Mouse (Mus musculus): ENCODE results near the gene Onecut1. TPM values are rescaled to one million over a fixed set of nuclear protein-coding genes. Genes with fewer than 3 reads are reported as not detected.
A peak's percentile ranks its signal among the peaks of the same experiment; 100 is the strongest.

The Onecut1 gene
- 0.05 TPM in 1 of 2 replicates, not detected in the other for polyA plus RNA-seq (2016; fragmentation: Nextera tagmentation; extraction: Ambion mirVana)

GRCm38 (mm10) chr9:74861561-74861980, at the start of gene Onecut1:
Gene Onecut1 (plus strand): TSS chr9:74861921.
- Histone ChIP-seq H3K9ac (peak within 1 kb of the TSS; percentile 62), H3K4me3 (peak within 1 kb of the TSS; percentile 53), H3K36me3 (no peaks in the 10 kb centered on the region), H3K4me1 (replicated peaks) (peaks cover 31% of the 10 kb centered on the region), H3K27ac (ENCODE audit: poor library complexity, severe bottlenecking) (no peak within 1 kb of the TSS), H3K27me3 (replicated peaks) (peaks cover 98% of the 10 kb centered on the region), H3K4me2 (peak within 1 kb of the TSS; percentile 96), H3K9me3 (replicated peaks) (no peaks in the 10 kb centered on the region)
- ATAC-seq (ENCODE audit: insufficient number of reproducible peaks, low FRiP score): peak; percentile 69; the same call in 1 of the 2 replicates
- 0% methylated on average over 43 of the region's 45 CpGs for WGBS

GRCm38 (mm10) chr9:74819736-74820511, 41.8 kb upstream of the Onecut1 start:
- 48% methylated on average over 19 of the region's 19 CpGs for WGBS
- H3K4me1 ChIP-seq (replicated peaks): 0 out of 2 replicates have a peak, but pooled peaks cover 7% of the 10 kb centered on the region
- H3K36me3 ChIP-seq: no peaks in the 10 kb centered on the region
- H3K27ac ChIP-seq (ENCODE audit: poor library complexity, severe bottlenecking): no peak overlapping the region
- ATAC-seq (ENCODE audit: insufficient number of reproducible peaks, low FRiP score): no peak
- H3K4me3 ChIP-seq: no peak overlapping the region
- H3K9me3 ChIP-seq (replicated peaks): no peaks in the 10 kb centered on the region
- peaks cover 33% of the 10 kb centered on the region for H3K27me3 ChIP-seq (replicated peaks)
- H3K4me2 ChIP-seq: no peak overlapping the region
- H3K9ac ChIP-seq: no peak overlapping the region

DNA sequence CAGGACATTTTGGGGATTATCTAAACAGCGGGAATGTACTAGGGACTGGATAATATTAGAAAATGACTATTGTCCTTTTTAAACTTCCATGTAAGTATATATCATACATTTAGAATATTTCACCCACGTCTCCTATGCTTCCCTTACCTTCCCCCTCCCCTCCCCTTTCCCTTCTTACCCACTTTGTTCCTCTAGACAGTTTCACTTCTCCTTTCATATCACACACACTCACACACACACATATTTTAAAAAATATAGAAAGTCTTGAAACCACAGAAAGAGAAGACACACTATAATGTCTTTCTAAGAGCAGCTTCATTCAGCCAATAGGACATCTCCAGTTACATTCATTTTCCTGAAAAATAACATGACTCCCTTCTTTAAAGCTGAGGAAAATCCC, 36.6 kb upstream of the Onecut1 start:
- Histone ChIP-seq H3K4me2 (no peak overlapping the region), H3K9me3 (replicated peaks) (no peaks in the 10 kb centered on the region), H3K27ac (ENCODE audit: poor library complexity, severe bottlenecking) (no peak overlapping the region), H3K9ac (no peak overlapping the region), H3K4me1 (replicated peaks) (0 out of 2 replicates have a peak, but pooled peaks cover 3% of the 10 kb centered on the region), H3K4me3 (no peak overlapping the region), H3K27me3 (replicated peaks) (peaks cover 36% of the 10 kb centered on the region), H3K36me3 (no peaks in the 10 kb centered on the region)
- 72% methylated on average over 2 of the region's 2 CpGs for WGBS
- ATAC-seq (ENCODE audit: insufficient number of reproducible peaks, low FRiP score): no peak

DNA sequence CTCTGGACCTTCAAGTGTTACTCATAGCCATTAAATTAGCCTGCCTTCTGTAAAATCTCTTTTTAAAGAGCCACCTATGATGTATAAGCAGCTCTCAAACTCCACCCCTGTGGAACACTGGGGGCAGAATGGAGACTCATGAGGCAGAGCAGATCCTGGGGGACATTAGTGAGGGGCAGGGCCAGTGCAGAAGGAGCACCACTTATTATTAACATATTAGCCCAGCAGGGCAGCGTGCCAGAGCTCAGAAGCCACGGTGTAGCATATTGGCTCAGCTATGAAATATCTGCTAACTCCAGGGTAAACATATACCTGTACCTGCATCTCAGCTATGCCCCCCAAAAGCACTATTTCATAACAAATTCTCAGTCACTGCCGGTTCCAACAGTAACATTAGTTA, 32.5 kb upstream of the Onecut1 start:
- Histone ChIP-seq H3K4me1 (replicated peaks) (no peaks in the 10 kb centered on the region), H3K4me3 (no peak overlapping the region), H3K27ac (ENCODE audit: poor library complexity, severe bottlenecking) (no peak overlapping the region), H3K9ac (no peak overlapping the region), H3K9me3 (replicated peaks) (no peaks in the 10 kb centered on the region), H3K36me3 (no peaks in the 10 kb centered on the region), H3K27me3 (replicated peaks) (peaks cover 22% of the 10 kb centered on the region), H3K4me2 (no peak overlapping the region)
- WGBS: 63% methylated on average over 3 of the region's 3 CpGs
- ATAC-seq (ENCODE audit: insufficient number of reproducible peaks, low FRiP score): no peak

DNA sequence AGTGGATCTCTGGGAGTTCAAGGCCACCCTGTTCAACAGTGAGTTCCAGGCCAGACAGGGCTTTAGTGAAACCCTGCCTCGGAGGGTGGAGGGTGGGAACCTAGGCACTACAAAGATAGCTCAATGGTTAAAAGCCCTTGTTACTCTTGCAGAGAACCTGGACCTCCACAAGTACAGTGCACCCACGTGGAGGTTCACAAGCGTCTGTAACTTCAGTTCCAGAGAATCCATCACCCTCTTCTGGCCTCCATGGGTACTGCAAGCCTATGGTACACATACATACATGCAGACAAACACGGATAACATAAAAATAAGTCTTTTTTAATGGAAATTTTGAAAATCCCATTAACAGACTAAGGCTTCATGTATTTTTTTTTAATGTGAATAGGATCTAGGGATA, 18.8 kb upstream of the Onecut1 start:
- no peak overlapping the region for H3K9ac ChIP-seq
- H3K27ac ChIP-seq (ENCODE audit: poor library complexity, severe bottlenecking): no peak overlapping the region
- no peaks in the 10 kb centered on the region for H3K4me1 ChIP-seq (replicated peaks)
- H3K4me2 ChIP-seq: no peak overlapping the region
- no peak overlapping the region for H3K4me3 ChIP-seq
- WGBS: 76% methylated on average over 4 of the region's 4 CpGs
- H3K9me3 ChIP-seq (replicated peaks): 0 out of 2 replicates have a peak, but pooled peaks cover 3% of the 10 kb centered on the region
- H3K27me3 ChIP-seq (replicated peaks): peaks cover 47% of the 10 kb centered on the region
- no peaks in the 10 kb centered on the region for H3K36me3 ChIP-seq
- ATAC-seq (ENCODE audit: insufficient number of reproducible peaks, low FRiP score): no peak

DNA sequence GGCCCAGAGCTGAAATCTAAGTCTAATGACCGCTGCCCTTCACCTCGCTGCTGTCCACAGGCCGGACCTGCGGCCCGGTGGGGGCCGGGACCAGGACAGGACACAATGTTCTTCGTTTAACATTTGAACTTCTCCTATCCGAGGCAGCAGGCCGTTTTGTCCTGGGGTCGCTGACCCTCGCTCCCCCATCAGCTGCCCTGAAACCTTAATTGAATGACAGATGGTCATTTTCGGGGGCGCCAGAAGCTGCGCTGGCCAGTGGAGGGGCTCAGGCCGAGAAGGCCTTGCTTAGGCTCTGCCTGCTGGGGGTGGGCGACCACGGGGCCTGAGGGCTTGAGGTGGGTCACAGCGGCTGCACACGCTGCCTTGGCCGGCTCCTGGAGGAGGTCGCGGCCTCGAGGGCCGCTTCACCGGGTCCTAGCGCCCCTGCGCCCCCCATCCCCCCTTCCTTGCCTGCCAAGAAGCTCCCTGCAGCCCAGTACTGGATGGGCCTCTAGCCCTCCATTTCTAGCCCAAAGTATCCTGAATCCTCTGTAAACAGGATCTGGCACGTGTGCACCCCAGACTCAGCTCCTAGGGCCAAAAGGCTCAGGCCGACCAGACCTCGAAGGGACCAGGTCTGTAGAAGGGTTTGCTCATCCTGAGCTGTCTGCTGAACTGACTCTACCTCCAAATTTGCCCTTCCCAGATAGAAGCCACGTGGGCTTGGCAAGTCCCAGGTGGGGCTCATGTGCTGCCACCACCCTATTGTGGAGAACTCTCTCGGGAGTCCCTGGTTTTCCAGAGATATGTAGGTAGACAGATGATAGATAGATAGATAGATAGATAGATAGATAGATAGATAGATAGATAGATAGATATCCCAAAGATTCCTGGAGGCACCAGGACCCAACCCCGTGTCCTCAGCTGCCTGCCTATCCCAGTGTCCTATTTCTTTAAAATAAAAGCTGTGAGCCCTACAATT, 14.6 kb upstream of the Onecut1 start:
- peaks cover 78% of the 10 kb centered on the region for H3K27me3 ChIP-seq (replicated peaks)
- H3K36me3 ChIP-seq: no peaks in the 10 kb centered on the region
- ATAC-seq (ENCODE audit: insufficient number of reproducible peaks, low FRiP score): no peak
- 2% methylated on average over 33 of the region's 33 CpGs for WGBS
- no peak overlapping the region for H3K27ac ChIP-seq (ENCODE audit: poor library complexity, severe bottlenecking)
- peaks cover 15% of the 10 kb centered on the region for H3K4me1 ChIP-seq (replicated peaks)
- 0 out of 2 replicates have a peak, but pooled peaks cover 3% of the 10 kb centered on the region for H3K9me3 ChIP-seq (replicated peaks)
- H3K9ac ChIP-seq: no peak overlapping the region
- no peak overlapping the region for H3K4me3 ChIP-seq
- no peak overlapping the region for H3K4me2 ChIP-seq

GRCm38 (mm10) chr9:74848411-74849194, 13.1 kb upstream of the Onecut1 start:
- WGBS: under 1% methylated on average over 46 of the region's 46 CpGs
- peak overlapping the region; percentile 24; the same call in 1 of the 2 replicates for H3K9ac ChIP-seq

GRCm38 (mm10) chr9:74849195-74849978, 12.3 kb upstream of the Onecut1 start:
- peaks cover 93% of the 10 kb centered on the region for H3K27me3 ChIP-seq (replicated peaks)
- no peaks in the 10 kb centered on the region for H3K36me3 ChIP-seq
- peak overlapping the region; percentile 83 for H3K4me2 ChIP-seq
- no peaks in the 10 kb centered on the region for H3K9me3 ChIP-seq (replicated peaks)
- H3K4me1 ChIP-seq (replicated peaks): peaks cover 17% of the 10 kb centered on the region
- H3K4me3 ChIP-seq: peak overlapping the region; percentile 49
- no peak for ATAC-seq (ENCODE audit: insufficient number of reproducible peaks, low FRiP score)
- 1% methylated on average over 63 of the region's 63 CpGs for WGBS
- no peak overlapping the region for H3K27ac ChIP-seq (ENCODE audit: poor library complexity, severe bottlenecking)
- H3K9ac ChIP-seq: peak overlapping the region; percentile 24; the same call in 1 of the 2 replicates

More at GRCm38 (mm10) chr9:74848411-74849194, 13.1 kb upstream of the Onecut1 start:
- no peaks in the 10 kb centered on the region for H3K36me3 ChIP-seq
- H3K9me3 ChIP-seq (replicated peaks): no peaks in the 10 kb centered on the region
- peaks cover 91% of the 10 kb centered on the region for H3K27me3 ChIP-seq (replicated peaks)
- H3K4me1 ChIP-seq (replicated peaks): peaks cover 15% of the 10 kb centered on the region
- peak overlapping the region; percentile 83 for H3K4me2 ChIP-seq
- no peak for ATAC-seq (ENCODE audit: insufficient number of reproducible peaks, low FRiP score)
- no peak overlapping the region for H3K27ac ChIP-seq (ENCODE audit: poor library complexity, severe bottlenecking)
- H3K4me3 ChIP-seq: peak overlapping the region; percentile 49

- Histone ChIP-seq H3K9ac (no peak overlapping the region), H3K4me1 (replicated peaks) (peaks cover 18% of the 10 kb centered on the region), H3K9me3 (replicated peaks) (no peaks in the 10 kb centered on the region), H3K27me3 (replicated peaks) (peaks cover 92% of the 10 kb centered on the region), H3K27ac (ENCODE audit: poor library complexity, severe bottlenecking) (no peak overlapping the region), H3K4me3 (no peak overlapping the region), H3K36me3 (no peaks in the 10 kb centered on the region), H3K4me2 (no peak overlapping the region)
- no peak for ATAC-seq (ENCODE audit: insufficient number of reproducible peaks, low FRiP score)
- 6% methylated on average over 12 of the region's 12 CpGs for WGBS
Measured at GRCm38 (mm10) chr9:74849979-74850780, 11.5 kb upstream of the Onecut1 start.
